Mouse (Mus musculus): ENCODE data around the gene 6030468B19Rik. TPM values are rescaled to one million over a fixed set of nuclear protein-coding genes. Genes with fewer than 3 reads are reported as not detected.
A peak's percentile ranks its signal among the peaks of the same experiment; 100 is the strongest.

The 6030468B19Rik gene
- polyA plus RNA-seq, 1 experiment from 2014 or later = 1.2 TPM

DNA sequence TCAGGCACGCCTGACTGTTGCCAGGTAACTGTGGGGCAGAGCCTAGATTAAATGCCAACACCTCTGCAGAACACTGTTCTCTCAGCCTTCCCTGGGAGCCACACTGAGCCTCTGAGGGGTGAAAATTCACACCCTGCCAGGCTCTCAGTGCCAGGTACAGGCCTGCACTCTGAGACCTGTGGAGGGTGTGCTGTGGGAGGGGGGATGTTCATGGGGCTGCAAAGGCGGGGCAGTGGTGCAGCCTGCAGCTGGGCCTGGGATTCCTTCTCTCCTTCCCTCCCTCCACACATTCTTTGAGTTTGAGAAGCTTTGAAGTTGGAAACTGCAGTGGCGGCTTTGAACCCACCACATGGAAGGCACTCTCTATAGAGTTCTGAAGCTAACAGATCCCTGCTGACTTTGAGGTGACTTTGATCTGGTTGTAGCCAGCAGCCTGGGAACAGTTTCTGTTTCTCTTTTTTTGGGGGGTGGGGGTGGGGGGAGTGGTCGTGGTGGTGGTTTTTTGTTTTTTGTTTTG, 3.4 kb upstream of the 6030468B19Rik start:
- 66% methylated on average over 4 of the region's 4 CpGs for WGBS
- Histone ChIP-seq H3K36me3 (no peaks in the 10 kb centered on the region), H3K27ac (no peak overlapping the region), H3K27me3 (ENCODE audit: insufficient read depth, poor library complexity, severe bottlenecking) (peaks cover 36% of the 10 kb centered on the region), H3K4me1 (replicated peaks) (peaks cover 43% of the 10 kb centered on the region), H3K9me3 (no peaks in the 10 kb centered on the region), H3K4me3 (no peak overlapping the region)
- DNase-seq (ENCODE audit: low spot score) = no peak

DNA sequence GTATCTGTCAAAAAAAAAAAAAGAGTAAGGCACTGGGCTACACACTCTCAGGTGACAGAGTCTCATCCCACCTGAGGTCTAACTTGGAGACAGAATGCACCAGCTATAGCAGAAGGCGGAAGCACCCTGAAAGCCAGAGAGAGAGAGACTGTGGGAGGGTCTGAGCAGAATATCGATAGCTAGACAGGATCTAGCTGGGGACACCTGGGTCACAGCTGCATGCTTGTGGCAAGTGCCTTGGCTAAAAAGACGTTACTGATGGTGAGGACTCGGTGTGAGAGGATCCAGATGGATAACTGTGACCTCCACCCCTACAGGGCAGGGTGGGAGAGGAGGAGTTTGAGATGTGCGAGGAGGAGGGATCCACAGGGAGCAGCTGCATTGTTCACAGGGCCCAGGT, 506 bp upstream of the 6030468B19Rik start:
- H3K4me3 ChIP-seq = no peak overlapping the region
- 0 out of 2 replicates have a peak overlapping the region, but pooled peaks have one; percentile 12 for H3K27ac ChIP-seq
- 49% methylated on average over 5 of the region's 5 CpGs for WGBS
- peaks cover 16% of the 10 kb centered on the region for H3K27me3 ChIP-seq (ENCODE audit: insufficient read depth, poor library complexity, severe bottlenecking)
- no peak for DNase-seq (ENCODE audit: low spot score)
- H3K9me3 ChIP-seq = no peaks in the 10 kb centered on the region
- H3K4me1 ChIP-seq (replicated peaks) = peaks cover 29% of the 10 kb centered on the region
- no peaks in the 10 kb centered on the region for H3K36me3 ChIP-seq

DNA sequence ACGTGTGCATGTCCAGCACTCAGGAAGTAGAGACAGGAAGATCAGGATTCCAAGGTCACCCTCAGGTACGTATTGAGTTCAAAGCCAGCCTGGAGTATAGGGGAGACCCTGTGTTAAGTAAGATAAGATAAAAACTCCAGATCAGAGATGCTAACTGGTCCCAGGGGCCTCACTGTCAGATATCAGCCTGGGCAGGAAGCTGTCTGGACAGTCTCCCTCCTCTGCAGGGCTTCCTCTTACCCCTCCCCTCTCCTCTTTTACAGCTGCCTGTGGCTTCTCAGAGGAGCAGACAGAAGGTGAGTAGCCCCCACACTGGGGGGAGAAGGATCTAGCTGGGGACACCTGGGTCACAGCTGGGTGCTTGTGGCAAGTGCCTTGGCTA, 691 bp downstream of the 6030468B19Rik start:
- peaks cover 21% of the 10 kb centered on the region for H3K4me1 ChIP-seq (replicated peaks)
- H3K4me3 ChIP-seq = 0 out of 2 replicates have a peak overlapping the region, but pooled peaks have one; percentile 5
- 48% methylated on average over 2 of the region's 2 CpGs for WGBS
- peaks cover 6% of the 10 kb centered on the region for H3K27me3 ChIP-seq (ENCODE audit: insufficient read depth, poor library complexity, severe bottlenecking)
- H3K36me3 ChIP-seq = no peaks in the 10 kb centered on the region
- no peak for DNase-seq (ENCODE audit: low spot score)
- no peaks in the 10 kb centered on the region for H3K9me3 ChIP-seq
- H3K27ac ChIP-seq = peak overlapping the region; percentile 0; the same call in 1 of the 2 replicates

DNA sequence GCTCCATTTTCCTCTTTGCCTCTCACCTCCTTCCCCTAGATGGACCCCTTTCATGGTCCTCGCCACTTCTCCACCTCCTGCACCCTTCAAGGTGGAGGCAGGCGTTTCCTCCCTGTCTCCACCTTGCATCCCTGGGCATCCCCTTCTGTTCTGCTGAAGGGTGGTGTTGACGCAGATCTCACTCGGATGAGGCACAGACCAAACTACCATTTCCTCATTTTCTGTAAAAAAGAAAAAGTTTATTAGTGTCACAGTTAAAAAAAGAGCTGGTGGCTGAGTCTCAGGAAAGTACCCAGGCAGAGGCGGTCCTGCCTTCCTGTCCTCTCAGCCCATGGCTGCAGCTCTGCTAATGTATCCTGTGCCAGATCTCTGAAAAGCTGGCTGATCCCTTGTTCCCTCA, 1.7 kb downstream of the 6030468B19Rik start:
- DNase-seq (ENCODE audit: low spot score) = no peak
- WGBS = 80% methylated on average over 5 of the region's 5 CpGs
- no peaks in the 10 kb centered on the region for H3K9me3 ChIP-seq
- no peaks in the 10 kb centered on the region for H3K36me3 ChIP-seq
- H3K27ac ChIP-seq = no peak overlapping the region
- peak overlapping the region; percentile 1; the same call in 1 of the 2 replicates for H3K4me3 ChIP-seq
- H3K27me3 ChIP-seq (ENCODE audit: insufficient read depth, poor library complexity, severe bottlenecking) = no peaks in the 10 kb centered on the region
- H3K4me1 ChIP-seq (replicated peaks) = peaks cover 18% of the 10 kb centered on the region

DNA sequence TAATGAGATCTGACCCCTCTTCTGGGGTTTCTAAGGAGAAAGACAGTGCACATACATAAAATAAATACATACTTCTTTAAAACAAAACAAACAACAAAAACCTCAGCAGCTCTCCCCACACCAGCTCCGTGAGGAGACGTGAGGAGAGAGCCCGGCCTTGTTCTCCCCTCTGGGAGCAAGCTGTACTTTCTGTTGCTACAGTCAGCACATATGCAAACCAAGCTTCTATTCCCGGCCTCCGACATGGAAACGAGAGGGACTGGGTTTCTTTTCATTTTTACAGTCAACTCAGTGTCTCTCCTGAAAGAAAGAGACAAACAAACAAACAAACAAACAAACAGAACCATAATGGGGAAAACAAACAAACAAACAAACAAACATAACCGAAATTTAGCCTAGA, 2.6 kb downstream of the 6030468B19Rik start:
- no peaks in the 10 kb centered on the region for H3K9me3 ChIP-seq
- WGBS = 85% methylated on average over 7 of the region's 7 CpGs
- H3K27me3 ChIP-seq (ENCODE audit: insufficient read depth, poor library complexity, severe bottlenecking) = no peaks in the 10 kb centered on the region
- no peaks in the 10 kb centered on the region for H3K36me3 ChIP-seq
- DNase-seq (ENCODE audit: low spot score) = no peak
- peaks cover 18% of the 10 kb centered on the region for H3K4me1 ChIP-seq (replicated peaks)
- H3K27ac ChIP-seq = no peak overlapping the region
- no peak overlapping the region for H3K4me3 ChIP-seq

DNA sequence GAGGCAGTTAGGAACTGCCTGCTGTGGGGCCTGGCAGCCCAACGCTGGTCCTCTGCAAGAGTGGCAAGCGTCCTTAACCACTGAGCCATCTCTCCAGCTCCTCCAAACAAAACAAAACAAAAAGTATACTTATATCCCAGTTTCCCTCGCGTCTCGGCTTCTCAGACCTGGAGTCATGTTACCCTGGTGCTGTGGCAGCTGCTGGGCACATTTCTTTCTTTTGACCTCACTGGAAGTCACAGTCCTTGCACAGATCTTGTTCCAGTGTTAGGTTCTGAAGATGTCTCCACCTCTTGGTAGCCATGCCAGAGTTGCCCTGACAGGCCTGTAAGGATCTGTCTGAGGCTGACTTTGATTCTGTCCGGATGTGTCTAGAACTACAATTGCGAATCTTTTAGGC, 4.2 kb downstream of the 6030468B19Rik start:
- 75% methylated on average over 7 of the region's 7 CpGs for WGBS
- Histone ChIP-seq H3K4me3 (no peak overlapping the region), H3K27me3 (ENCODE audit: insufficient read depth, poor library complexity, severe bottlenecking) (no peaks in the 10 kb centered on the region), H3K9me3 (no peaks in the 10 kb centered on the region), H3K4me1 (replicated peaks) (peaks cover 14% of the 10 kb centered on the region), H3K27ac (no peak overlapping the region), H3K36me3 (no peaks in the 10 kb centered on the region)
- no peak for DNase-seq (ENCODE audit: low spot score)

- Histone ChIP-seq H3K27me3 (ENCODE audit: insufficient read depth, poor library complexity, severe bottlenecking) (no peaks in the 10 kb centered on the region), H3K27ac (no peak overlapping the region), H3K9me3 (no peaks in the 10 kb centered on the region), H3K4me3 (no peak overlapping the region), H3K4me1 (replicated peaks) (peaks cover 5% of the 10 kb centered on the region), H3K36me3 (no peaks in the 10 kb centered on the region)
- WGBS = 92% methylated on average over 3 of the region's 3 CpGs
- no peak for DNase-seq (ENCODE audit: low spot score)
Observed at GRCm38 (mm10) chr11:117803166-117803688, 5.8 kb downstream of the 6030468B19Rik start.

GRCm38 (mm10) chr11:117806781-117807180, 9.3 kb downstream of the 6030468B19Rik start:
- no peak for DNase-seq (ENCODE audit: low spot score)
- H3K27me3 ChIP-seq (ENCODE audit: insufficient read depth, poor library complexity, severe bottlenecking) = no peaks in the 10 kb centered on the region
- WGBS = 91% methylated on average over 6 of the region's 6 CpGs
- peaks cover 28% of the 10 kb centered on the region for H3K4me1 ChIP-seq (replicated peaks)
- no peak overlapping the region for H3K4me3 ChIP-seq
- H3K9me3 ChIP-seq = no peaks in the 10 kb centered on the region
- H3K36me3 ChIP-seq = peaks cover 4% of the 10 kb centered on the region
- no peak overlapping the region for H3K27ac ChIP-seq

DNA sequence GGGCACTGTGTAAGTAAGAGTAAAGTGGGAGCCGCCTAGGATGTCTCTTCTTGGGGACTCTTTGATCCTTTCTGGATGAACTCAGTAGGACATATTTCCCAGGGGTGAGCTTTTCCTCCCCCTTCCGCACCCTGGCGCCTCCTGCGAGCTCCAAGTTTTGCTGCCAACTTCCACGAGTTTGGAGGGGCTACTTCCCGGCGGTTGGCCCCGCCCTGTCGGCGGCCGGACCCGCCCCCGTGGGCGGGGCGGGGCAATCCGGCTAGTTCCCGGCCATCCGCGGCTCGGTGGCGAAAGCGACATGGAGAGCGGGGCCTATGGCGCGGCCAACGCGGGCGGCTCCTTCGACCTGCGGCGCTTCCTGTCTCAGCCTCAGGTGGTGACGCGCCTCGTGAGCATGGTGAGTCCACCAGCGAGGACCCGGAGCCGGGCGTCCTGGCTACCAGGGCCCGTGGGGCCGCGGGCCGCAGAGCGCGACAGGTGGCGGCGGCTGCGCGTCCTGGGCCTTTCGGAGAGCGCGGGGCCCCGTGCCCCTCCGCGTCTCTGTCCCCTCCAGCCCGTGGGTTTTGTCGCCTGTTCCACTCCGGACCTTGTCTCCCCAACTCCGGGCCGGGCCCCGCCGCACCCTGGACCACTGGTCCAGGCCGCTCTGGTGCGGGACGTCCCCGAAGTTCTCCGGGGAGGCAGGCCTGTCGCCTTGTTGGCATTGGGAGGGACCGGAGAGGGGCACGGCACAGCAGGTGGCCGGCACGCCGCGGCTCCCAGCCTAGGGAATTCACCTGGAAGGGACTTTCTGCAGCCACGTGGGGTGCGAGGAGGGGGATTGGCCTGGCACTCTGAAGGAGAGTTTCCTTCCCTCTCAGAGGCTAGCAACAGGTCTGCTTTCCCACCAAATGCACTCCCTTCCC, 12.2 kb downstream of the 6030468B19Rik start, which contains the start of the genes Gm20708 and Syngr2:
Gm20708 (plus strand) TSS at position 262 of the 905 bp plus-strand sequence.
Syngr2 (plus strand) TSS at position 262 of the 905 bp plus-strand sequence.
- under 1% methylated on average over 75 of the region's 75 CpGs for WGBS
- peak; percentile 84 for DNase-seq (ENCODE audit: low spot score)
- Histone ChIP-seq H3K36me3 (peaks cover 33% of the 10 kb centered on the region), H3K27me3 (ENCODE audit: insufficient read depth, poor library complexity, severe bottlenecking) (no peaks in the 10 kb centered on the region), H3K4me3 (peak within 1 kb of the TSS; percentile 90), H3K4me1 (replicated peaks) (peaks cover 28% of the 10 kb centered on the region), H3K9me3 (no peaks in the 10 kb centered on the region), H3K27ac (peak within 1 kb of the TSS; percentile 84)

DNA sequence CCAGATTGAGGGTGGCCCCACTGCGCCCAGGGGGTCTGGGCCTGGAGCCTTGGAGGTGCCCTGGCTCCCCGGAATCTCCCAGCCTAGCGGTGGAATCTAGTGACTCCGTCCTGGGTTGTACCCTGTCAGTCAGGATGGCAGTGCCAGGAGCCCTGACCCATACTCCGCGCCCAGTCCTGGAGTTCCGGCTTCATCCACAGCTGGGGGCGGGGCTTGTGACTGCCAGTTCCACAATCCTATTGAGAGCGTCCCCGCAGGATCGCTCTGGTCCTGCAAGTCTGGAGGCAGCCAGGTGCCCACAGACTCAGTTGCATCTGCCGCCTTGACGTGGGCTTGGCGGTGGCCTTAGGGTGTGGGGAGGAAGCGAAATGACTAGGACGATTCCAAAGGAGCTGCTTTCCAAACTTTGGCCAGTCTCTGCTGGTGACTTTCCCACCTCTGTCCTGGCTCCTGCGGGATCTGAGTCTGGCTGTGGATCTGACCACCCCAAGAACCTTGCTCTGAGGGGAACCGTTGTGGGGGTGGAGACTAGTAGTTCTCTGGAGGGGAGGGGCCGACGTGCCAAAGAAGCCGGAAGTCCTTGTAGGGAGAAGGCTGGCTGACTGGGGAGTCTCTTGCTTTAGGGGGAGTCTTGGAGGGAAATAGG, 13.1 kb downstream of the 6030468B19Rik start:
- under 1% methylated on average over 21 of the region's 21 CpGs for WGBS
- no peaks in the 10 kb centered on the region for H3K27me3 ChIP-seq (ENCODE audit: insufficient read depth, poor library complexity, severe bottlenecking)
- peak overlapping the region; percentile 90 for H3K4me3 ChIP-seq
- H3K9me3 ChIP-seq = no peaks in the 10 kb centered on the region
- peak overlapping the region; percentile 84 for H3K27ac ChIP-seq
- peaks cover 41% of the 10 kb centered on the region for H3K36me3 ChIP-seq
- peaks cover 28% of the 10 kb centered on the region for H3K4me1 ChIP-seq (replicated peaks)
- DNase-seq (ENCODE audit: low spot score) = peak; percentile 80

GRCm38 (mm10) chr11:117813867-117814266, 16.4 kb downstream of the 6030468B19Rik start:
- H3K9me3 ChIP-seq = no peaks in the 10 kb centered on the region
- no peaks in the 10 kb centered on the region for H3K27me3 ChIP-seq (ENCODE audit: insufficient read depth, poor library complexity, severe bottlenecking)
- peaks cover 33% of the 10 kb centered on the region for H3K4me1 ChIP-seq (replicated peaks)
- peaks cover 75% of the 10 kb centered on the region for H3K36me3 ChIP-seq
- no peak overlapping the region for H3K4me3 ChIP-seq
- no peak overlapping the region for H3K27ac ChIP-seq
- 84% methylated on average over 5 of the region's 5 CpGs for WGBS
- DNase-seq (ENCODE audit: low spot score) = no peak

DNA sequence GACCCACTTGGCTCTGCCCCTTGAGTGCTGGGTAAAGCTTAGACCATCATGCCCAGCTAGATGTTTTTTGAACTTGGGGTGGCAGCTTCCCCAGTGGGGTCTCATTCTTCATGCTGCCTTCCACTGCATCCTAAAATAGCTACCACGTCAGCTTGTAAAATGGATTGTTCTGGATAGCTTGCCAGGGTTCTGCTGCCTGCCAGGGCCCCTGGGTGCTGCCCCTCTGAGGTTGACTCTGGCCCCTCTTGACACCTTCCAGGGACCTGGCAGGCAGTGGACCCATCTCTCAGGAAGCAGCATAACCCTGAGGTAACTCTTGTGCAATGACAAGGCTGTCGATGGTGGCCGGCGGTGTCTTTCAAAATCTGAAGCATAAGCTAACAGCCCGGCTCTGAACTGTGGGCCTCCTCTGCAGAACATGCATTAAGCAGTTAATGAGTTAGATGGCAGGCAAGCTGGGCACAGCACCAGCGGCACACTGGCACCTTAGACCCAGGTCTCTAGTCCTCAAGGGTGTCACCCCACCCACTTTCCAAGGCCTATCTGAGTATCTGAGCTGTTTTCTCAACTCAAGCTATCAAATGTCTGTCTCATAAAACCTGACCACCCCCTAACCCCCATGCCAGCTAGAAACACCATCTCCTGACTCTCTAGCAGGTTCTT, 17.4 kb downstream of the 6030468B19Rik start:
- 92% methylated on average over 6 of the region's 6 CpGs for WGBS
- DNase-seq (ENCODE audit: low spot score) = no peak
- Histone ChIP-seq H3K9me3 (no peaks in the 10 kb centered on the region), H3K36me3 (peaks cover 85% of the 10 kb centered on the region), H3K27ac (no peak overlapping the region), H3K4me3 (no peak overlapping the region), H3K27me3 (ENCODE audit: insufficient read depth, poor library complexity, severe bottlenecking) (no peaks in the 10 kb centered on the region), H3K4me1 (replicated peaks) (peaks cover 32% of the 10 kb centered on the region)

Measured in hindbrain, embryonic 10.5 days (tissue).